Mouse (Mus musculus) hindbrain, embryonic 14.5 days (tissue): Measurements from ENCODE around the gene Col15a1. TPM values are rescaled to one million over a fixed set of nuclear protein-coding genes. Genes with fewer than 3 reads are reported as not detected.

Experiments used
- ATAC-seq: fragments of 200-750 bp; cut with Nextera tagmentation; 2 replicates; pipeline ENCODE4 v1.8.0; 2017; ENCODE audit warnings: moderate number of reproducible peaks, mild to moderate bottlenecking, moderate TSS enrichment, moderate library complexity; ENCODE audit not compliant: low FRiP score
- DNase-seq: peaks from one replicate; pipeline ENCODE4 v3.0.0-alpha.2; 2015; ENCODE audit warnings: low spot score
- H3K27ac ChIP-seq: fragments of 300-500 bp; sonication (generic); 2 replicates; pipeline ENCODE4 v1.5.1; 2014; ENCODE audit warnings: mild to moderate bottlenecking, moderate library complexity
- H3K27me3 ChIP-seq: fragments of 300-500 bp; sonication (generic); 2 replicates; pipeline ENCODE4 v1.6.1; 2014; ENCODE audit warnings: mild to moderate bottlenecking, low read length, mixed read lengths; ENCODE audit not compliant: control insufficient read depth, insufficient read depth
- H3K36me3 ChIP-seq: fragments of 300-500 bp; sonication (generic); replicated peaks from 2 replicates; pipeline ENCODE4 v1.6.1; 2014; ENCODE audit not compliant: control insufficient read depth, insufficient read depth
- H3K4me1 ChIP-seq: fragments of 300-500 bp; sonication (generic); replicated peaks from 2 replicates; pipeline ENCODE4 v1.6.1; 2014; ENCODE audit warnings: antibody characterized with exemption, low read length, mixed read lengths; ENCODE audit not compliant: control insufficient read depth, insufficient read depth
- H3K4me2 ChIP-seq: fragments of 300-500 bp; sonication (generic); replicated peaks from 2 replicates; pipeline ENCODE4 v1.6.1; 2014; ENCODE audit warnings: mild to moderate bottlenecking, moderate library complexity
- H3K4me3 ChIP-seq: fragments of 300-500 bp; sonication (generic); replicated peaks from 2 replicates; pipeline ENCODE4 v1.5.1; 2014; ENCODE audit warnings: mild to moderate bottlenecking, low read length
- H3K9ac ChIP-seq: fragments of 300-500 bp; sonication (generic); 2 replicates; pipeline ENCODE4 v1.6.1; 2014
- H3K9me3 ChIP-seq: fragments of 300-500 bp; sonication (generic); 2 replicates; pipeline ENCODE4 v1.6.1; 2016; ENCODE audit warnings: low read length; ENCODE audit not compliant: control insufficient read depth
- WGBS: fragments of 180-500 bp; shearing (Covaris S2); extraction: QIAGEN DNeasy Blood & Tissue Kit; methylation state at CpG from one replicate; pipeline ENCODE4 v1.1.7; 2014; 5-methylcytosine and 5-hydroxymethylcytosine counted together
- polyA plus RNA-seq: library from polyadenylated mRNA; unstranded; fragments of >200 nt; fragmentation: Nextera tagmentation; extraction: Ambion mirVana; gene quantifications from 2 replicates; pipeline ENCODE4 v1.2.1, GENCODE M21; 2014

Gene Col15a1
- polyA plus RNA-seq, 1 experiment from 2014 or later, result 4.7 TPM

- H3K4me2 ChIP-seq, result no peak overlapping the region
- no peaks in the 10 kb centered on the region for H3K36me3 ChIP-seq
- WGBS, result 93% methylated on average over 8 of the region's 8 CpGs
- H3K27ac ChIP-seq, result no peak overlapping the region
- no peak overlapping the region for H3K4me3 ChIP-seq
- no peaks in the 10 kb centered on the region for H3K9me3 ChIP-seq
- H3K27me3 ChIP-seq, result no peaks in the 10 kb centered on the region
- H3K9ac ChIP-seq, result no peak overlapping the region
- H3K4me1 ChIP-seq, result peaks cover 1% of the 10 kb centered on the region; the same call in 1 of the 2 replicates
- ATAC-seq, result no peak
- no peak for DNase-seq
These were observed 65.8 kb downstream of the Col15a1 start for GRCm38 (mm10) chr4:47273795-47274194.

DNA sequence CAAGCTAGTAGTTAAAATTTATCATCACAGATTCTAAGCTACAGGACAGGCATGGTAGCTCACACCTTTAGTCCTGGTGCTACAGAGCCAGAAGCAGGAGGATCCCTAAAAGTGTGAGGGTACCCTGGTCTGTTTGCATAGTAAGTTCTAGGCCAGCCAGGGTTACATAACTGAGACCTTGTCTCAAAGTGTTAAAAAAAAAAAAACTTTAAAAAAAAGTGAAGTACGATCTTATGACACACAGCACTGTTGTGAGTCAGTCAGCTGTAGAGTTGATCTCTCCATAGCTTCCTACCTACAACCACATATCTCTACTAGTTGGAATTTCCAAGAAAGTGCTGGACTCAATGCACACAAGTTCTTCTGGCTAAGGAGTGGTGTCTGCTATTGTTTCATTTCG lies 67.0 kb downstream of the Col15a1 start:
- Histone ChIP-seq H3K4me3 (no peak overlapping the region), H3K27ac (no peak overlapping the region), H3K4me2 (no peak overlapping the region), H3K9me3 (no peaks in the 10 kb centered on the region), H3K36me3 (no peaks in the 10 kb centered on the region), H3K4me1 (peaks cover 6% of the 10 kb centered on the region; the same call in 1 of the 2 replicates), H3K9ac (no peak overlapping the region), H3K27me3 (no peaks in the 10 kb centered on the region)
- WGBS, result 90% methylated on average over 2 of the region's 2 CpGs
- no peak for ATAC-seq
- DNase-seq, result no peak

GRCm38 (mm10) chr4:47278397-47278796 lies 70.4 kb downstream of the Col15a1 start:
- Histone ChIP-seq H3K27ac (no peak overlapping the region), H3K9ac (no peak overlapping the region), H3K9me3 (no peaks in the 10 kb centered on the region), H3K27me3 (no peaks in the 10 kb centered on the region), H3K4me1 (peaks cover 6% of the 10 kb centered on the region; the same call in 1 of the 2 replicates), H3K36me3 (no peaks in the 10 kb centered on the region), H3K4me3 (no peak overlapping the region), H3K4me2 (no peak overlapping the region)
- no peak for DNase-seq
- ATAC-seq, result no peak
- WGBS, result 91% methylated on average over 6 of the region's 6 CpGs

DNA sequence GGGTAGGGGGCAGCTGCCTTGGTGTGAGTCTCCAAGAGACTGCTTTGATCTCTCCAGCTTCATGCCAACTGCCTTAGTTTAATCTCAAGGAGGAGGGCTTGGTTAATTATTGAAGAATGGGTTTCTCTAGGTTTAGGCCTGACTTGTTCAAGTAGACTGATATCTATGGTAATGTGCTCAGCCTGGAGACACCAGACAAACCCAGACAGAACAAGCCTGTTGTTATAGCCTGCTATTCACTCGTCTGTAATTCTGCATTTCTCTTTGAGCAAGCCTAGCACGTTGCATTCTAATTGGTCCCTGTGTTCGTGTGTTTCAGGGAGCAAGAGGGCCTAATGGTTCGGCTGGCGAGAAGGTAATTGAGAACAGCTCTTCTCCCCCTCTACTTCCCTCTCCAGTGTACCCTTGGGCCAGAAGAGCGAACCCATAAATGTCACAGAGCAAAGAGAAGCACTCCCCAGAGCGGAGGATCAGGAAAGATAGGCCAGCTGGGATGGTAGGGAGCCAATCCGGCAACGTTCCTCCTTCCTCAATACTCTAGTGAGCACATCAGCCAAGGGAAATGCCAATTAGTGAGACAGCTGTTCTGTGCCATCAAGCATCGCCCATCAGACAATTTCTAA lies 71.2 kb downstream of the Col15a1 start:
- Histone ChIP-seq H3K27me3 (no peaks in the 10 kb centered on the region), H3K4me3 (no peak overlapping the region), H3K4me2 (no peak overlapping the region), H3K9me3 (no peaks in the 10 kb centered on the region), H3K9ac (no peak overlapping the region), H3K4me1 (peaks cover 6% of the 10 kb centered on the region; the same call in 1 of the 2 replicates), H3K36me3 (no peaks in the 10 kb centered on the region), H3K27ac (no peak overlapping the region)
- ATAC-seq (peak; percentile 91), DNase-seq (peak; percentile 42)
- 49% methylated on average over 10 of the region's 10 CpGs for WGBS

GRCm38 (mm10) chr4:47280126-47280525 lies 72.2 kb downstream of the Col15a1 start:
- H3K4me3 ChIP-seq, result no peak overlapping the region
- no peaks in the 10 kb centered on the region for H3K36me3 ChIP-seq
- no peak overlapping the region for H3K4me2 ChIP-seq
- H3K9me3 ChIP-seq, result no peaks in the 10 kb centered on the region
- ATAC-seq (no peak), DNase-seq (no peak)
- 83% methylated on average over 5 of the region's 5 CpGs for WGBS
- H3K27ac ChIP-seq, result no peak overlapping the region
- H3K4me1 ChIP-seq, result peaks cover 6% of the 10 kb centered on the region; the same call in 1 of the 2 replicates
- H3K27me3 ChIP-seq, result no peaks in the 10 kb centered on the region
- no peak overlapping the region for H3K9ac ChIP-seq

DNA sequence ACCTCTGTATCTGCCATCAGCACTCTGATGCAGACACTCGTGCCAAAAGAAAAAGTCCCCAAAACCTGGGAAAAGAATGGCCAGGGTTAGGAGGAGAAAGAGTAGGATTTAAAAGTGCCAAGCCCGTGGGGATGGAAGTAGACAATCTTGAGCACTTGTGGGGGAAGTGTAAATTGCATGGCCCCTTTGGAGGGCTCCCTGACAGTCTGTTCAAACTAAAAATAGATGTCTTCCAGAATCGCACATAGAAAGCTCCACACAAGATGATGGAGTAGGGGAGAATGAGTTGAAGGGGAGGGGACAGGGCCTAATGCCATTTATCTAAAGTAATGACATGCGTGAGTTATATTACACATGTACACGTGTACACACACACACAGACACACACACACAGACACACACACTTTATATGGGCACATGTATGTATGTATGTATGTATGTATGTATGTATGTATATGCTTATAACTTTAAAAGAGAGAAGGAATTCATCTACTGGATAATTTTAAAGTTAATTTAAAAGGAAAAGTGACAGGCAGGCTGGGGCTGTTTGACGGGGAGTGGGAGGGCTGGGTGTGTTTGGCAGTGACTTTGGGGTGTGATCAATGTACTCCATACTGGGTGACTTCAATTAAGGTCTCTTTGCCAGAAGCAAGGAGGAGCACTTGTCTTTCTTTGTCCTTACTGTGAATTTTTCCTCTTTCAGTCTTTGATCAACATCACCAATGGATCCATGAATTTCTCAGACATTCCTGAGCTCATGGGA lies 74.1 kb downstream of the Col15a1 start:
- Histone ChIP-seq H3K4me1 (peaks cover 6% of the 10 kb centered on the region; the same call in 1 of the 2 replicates), H3K27me3 (no peaks in the 10 kb centered on the region), H3K4me2 (no peak overlapping the region), H3K27ac (no peak overlapping the region), H3K4me3 (no peak overlapping the region), H3K36me3 (no peaks in the 10 kb centered on the region), H3K9me3 (no peaks in the 10 kb centered on the region), H3K9ac (no peak overlapping the region)
- ATAC-seq, result no peak
- 78% methylated on average over 6 of the region's 6 CpGs for WGBS
- DNase-seq, result no peak

GRCm38 (mm10) chr4:47284311-47284710 lies 76.3 kb downstream of the Col15a1 start:
- 70% methylated on average over 6 of the region's 6 CpGs for WGBS
- Histone ChIP-seq H3K27me3 (no peaks in the 10 kb centered on the region), H3K9ac (no peak overlapping the region), H3K4me3 (no peak overlapping the region), H3K4me2 (no peak overlapping the region), H3K27ac (no peak overlapping the region), H3K4me1 (no peaks in the 10 kb centered on the region), H3K9me3 (no peaks in the 10 kb centered on the region), H3K36me3 (no peaks in the 10 kb centered on the region)
- ATAC-seq (no peak), DNase-seq (no peak)

DNA sequence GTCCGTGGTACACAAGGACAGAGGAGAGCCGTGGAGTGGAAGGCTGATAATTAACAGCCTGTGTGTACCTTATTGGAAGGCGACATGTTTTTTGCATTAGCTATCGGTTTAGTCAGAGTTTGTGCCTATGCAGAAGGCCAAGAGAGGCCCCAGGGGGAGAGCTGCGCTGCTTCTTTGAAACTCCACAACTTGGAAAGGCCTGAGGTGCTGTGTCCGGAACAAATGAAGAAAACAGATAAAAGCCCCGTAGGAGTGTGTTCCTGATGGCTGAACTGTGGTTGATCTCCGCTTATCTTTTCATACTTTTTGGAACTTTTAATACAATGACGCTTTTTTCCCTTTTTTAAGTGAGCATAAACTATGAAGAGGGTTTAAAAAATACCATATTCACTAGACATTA lies 76.9 kb downstream of the Col15a1 start:
- no peaks in the 10 kb centered on the region for H3K9me3 ChIP-seq
- ATAC-seq (no peak), DNase-seq (no peak)
- no peak overlapping the region for H3K27ac ChIP-seq
- no peaks in the 10 kb centered on the region for H3K27me3 ChIP-seq
- H3K36me3 ChIP-seq, result no peaks in the 10 kb centered on the region
- H3K4me2 ChIP-seq, result no peak overlapping the region
- no peak overlapping the region for H3K9ac ChIP-seq
- 77% methylated on average over 9 of the region's 9 CpGs for WGBS
- H3K4me3 ChIP-seq, result no peak overlapping the region
- H3K4me1 ChIP-seq, result no peaks in the 10 kb centered on the region

GRCm38 (mm10) chr4:47286599-47287147 lies 78.7 kb downstream of the Col15a1 start:
- DNase-seq (no peak), ATAC-seq (no peak)
- no peaks in the 10 kb centered on the region for H3K9me3 ChIP-seq
- no peak overlapping the region for H3K4me3 ChIP-seq
- H3K27me3 ChIP-seq, result no peaks in the 10 kb centered on the region
- no peak overlapping the region for H3K9ac ChIP-seq
- no peaks in the 10 kb centered on the region for H3K36me3 ChIP-seq
- no peak overlapping the region for H3K27ac ChIP-seq
- 95% methylated on average over 3 of the region's 3 CpGs for WGBS
- H3K4me1 ChIP-seq, result no peaks in the 10 kb centered on the region
- no peak overlapping the region for H3K4me2 ChIP-seq
